Comparison of ENCODE assay signal across 11 mouse cellular contexts in genomic region chr7:92799665-92800595, GRCm38 (mm10). TPM values are rescaled to one million over a fixed set of nuclear protein-coding genes. Genes with fewer than 3 reads are reported as not detected.
DNase-seq lines count a peak whose midpoint lies in the region; ATAC-seq and TF ChIP-seq lines count a peak whose summit lies in the region.
"Had no signal": no experiment of that assay in that cellular context is flagged by ENCODE, and none has a peak within 500 bp of the region (broad histone marks: within the 10 kb centered on the region; RNA-seq: fewer than 3 reads in every experiment).

No protein-coding gene starts in this region.

- H3K27ac ChIP-seq in forebrain, postnatal 0 days (ENCODE audit: low read depth, low read length), result peak overlapping the region; percentile 50; the same call in 1 of the 2 replicates
- no peak overlapping the region for H3K27ac ChIP-seq in midbrain, postnatal 0 days (ENCODE audit: low read depth, low read length)

- H3K36me3 ChIP-seq in forebrain, postnatal 0 days (ENCODE audit: insufficient read depth), result no peaks in the 10 kb centered on the region
- H3K36me3 ChIP-seq in midbrain, postnatal 0 days (ENCODE audit: insufficient read depth, low read length), result no peaks in the 10 kb centered on the region
- H3K36me3 ChIP-seq: heart, embryonic 12.5 days had no signal

- no peak overlapping the region for H3K9ac ChIP-seq in forebrain, postnatal 0 days
- no peak overlapping the region for H3K9ac ChIP-seq in midbrain, postnatal 0 days (replicated peaks; ENCODE audit: low read length, poor library complexity, severe bottlenecking)
- H3K9ac ChIP-seq: heart, embryonic 12.5 days had no signal

- no peak overlapping the region for H3K4me2 ChIP-seq in forebrain, postnatal 0 days (ENCODE audit: low read depth)
- no peak overlapping the region for H3K4me2 ChIP-seq in midbrain, postnatal 0 days (ENCODE audit: low read depth, low read length, poor library complexity, severe bottlenecking)
- H3K4me2 ChIP-seq: heart, embryonic 12.5 days had no signal

- peak; percentile 73 for ATAC-seq in forebrain, postnatal 0 days
- peak; percentile 54 for ATAC-seq in midbrain, postnatal 0 days (ENCODE audit: low FRiP score)

- TF ChIP-seq CTCF in forebrain, postnatal 0 days (IDR thresholded peaks at IDR 0.05; ENCODE audit: low read depth), result no peak
- TF ChIP-seq CTCF in midbrain, postnatal 0 days (IDR thresholded peaks at IDR 0.05), result no peak

- H3K4me1 ChIP-seq in forebrain, postnatal 0 days (ENCODE audit: insufficient read depth), result no peaks in the 10 kb centered on the region
- H3K4me1 ChIP-seq in midbrain, postnatal 0 days (ENCODE audit: insufficient read depth, low read length), result no peaks in the 10 kb centered on the region
- H3K4me1 ChIP-seq: heart, embryonic 12.5 days had no signal

- no peaks in the 10 kb centered on the region for H3K9me3 ChIP-seq in forebrain, postnatal 0 days (ENCODE audit: low read length)
- H3K9me3 ChIP-seq in midbrain, postnatal 0 days (ENCODE audit: low read length), result no peaks in the 10 kb centered on the region
- H3K9me3 ChIP-seq: heart, embryonic 12.5 days had no signal

- no peaks in the 10 kb centered on the region for H3K27me3 ChIP-seq in forebrain, postnatal 0 days (ENCODE audit: insufficient read depth, low read length)
- no peaks in the 10 kb centered on the region for H3K27me3 ChIP-seq in midbrain, postnatal 0 days (ENCODE audit: insufficient read depth, low read length)
- H3K27me3 ChIP-seq: heart, embryonic 12.5 days had no signal

- H3K4me3 ChIP-seq in forebrain, postnatal 0 days (ENCODE audit: low read depth, low read length), result no peak overlapping the region
- no peak overlapping the region for H3K4me3 ChIP-seq in midbrain, postnatal 0 days (ENCODE audit: low read depth, low read length)
- H3K4me3 ChIP-seq: heart, embryonic 12.5 days had no signal

- peak; percentile 44 to 50 for DNase-seq in cerebellum, adult 18-20 months
- no peak for DNase-seq in cerebellum, adult 8-10 months
- DNase-seq in left cerebral cortex, adult 18-20 months (ENCODE audit: low spot score in 2 of 2), result peak; percentile 15 to 21
- DNase-seq in left cerebral cortex, postnatal 36 days (ENCODE audit: low spot score in 2 of 2), result no peak
- no peak for DNase-seq in forebrain, postnatal 0 days
- DNase-seq in midbrain, postnatal 0 days (ENCODE audit: low spot score), result peak; percentile 19
- no peak for DNase-seq in embryo, embryonic 9.5 days (ENCODE audit: extremely low spot score)
- no peak for DNase-seq in thymus, postnatal 0 days (ENCODE audit: low spot score)
- DNase-seq: kidney, postnatal 14 days; lung, postnatal 10 days had no signal

- WGBS in forebrain, postnatal 0 days, result 37% methylated on average over 10 of the region's 10 CpGs
- 47% methylated on average over 10 of the region's 10 CpGs for WGBS in midbrain, postnatal 0 days

- intact Hi-C loops in left cerebral cortex, postnatal 36 days (cut with DNase I), result no loop called here

RNA-seq across cellular contexts. Expression of gene Rab30, which starts 58.5 kb away (rescaled TPM):
- 10 to 100 TPM; 39.4 to 40.6 TPM for total RNA-seq in left cerebral cortex, adult 18-20 months (2021)
- 10 to 100 TPM; 40.7 to 43.0 TPM for total RNA-seq in left cerebral cortex, postnatal 36 days (2021)
- 25.3 and 36.1 TPM in 2 replicates for total RNA-seq in forebrain, postnatal 0 days (2014; rRNA removed)
- polyA plus RNA-seq in forebrain, postnatal 0 days (2015; fragmentation: Nextera tagmentation; extraction: Ambion mirVana), result 14.7 and 15.0 TPM in 2 replicates
- 37.2 and 44.7 TPM in 2 replicates for total RNA-seq in midbrain, postnatal 0 days (2014; rRNA removed)
- 13.6 and 18.5 TPM in 2 replicates for polyA plus RNA-seq in midbrain, postnatal 0 days (2015; fragmentation: Nextera tagmentation; extraction: Ambion mirVana)
- polyA plus RNA-seq in thymus, postnatal 0 days (2015; fragmentation: Nextera tagmentation; extraction: Ambion mirVana), result 3.8 and 4.3 TPM in 2 replicates

Comparison
In these comparisons a context has a peak if more than half of its experiments do, and no peak if none do; other contexts are left out.
1. DNase-seq: peak in cerebellum, adult 18-20 months (2 of 2), left cerebral cortex, adult 18-20 months (2 of 2) and midbrain, postnatal 0 days (single experiment); none in cerebellum, adult 8-10 months (single experiment), left cerebral cortex, postnatal 36 days (0 of 2), forebrain, postnatal 0 days (single experiment), embryo, embryonic 9.5 days (single experiment) and thymus, postnatal 0 days (single experiment).